Mouse (Mus musculus) CD8-positive naive resting alpha-beta T cell, adult 2 months (primary cell): ENCODE measurements around the gene Ccdc88c.

Experiments
- DNase-seq, 2 experiments: peaks; one replicate each; pipeline ENCODE4 v3.0.0; 2022; ENCODE audit warnings: low read depth in 2 of 2, low spot score in 2 of 2

Ccdc88c gene

GRCm38 (mm10) chr12:100934796-100935195 lies 94.1 kb downstream of the Ccdc88c start:
- no peak for DNase-seq

- DNase-seq = no peak
These were observed 97.2 kb downstream of the Ccdc88c start for GRCm38 (mm10) chr12:100931653-100932052.

GRCm38 (mm10) chr12:100928286-100928685 lies 100.6 kb downstream of the Ccdc88c start:
- no peak for DNase-seq

GRCm38 (mm10) chr12:100925644-100926619 lies 102.9 kb downstream of the Ccdc88c start:
- peak; percentile 69 to 80 for DNase-seq

GRCm38 (mm10) chr12:100924646-100925339 lies 104.1 kb downstream of the Ccdc88c start:
- DNase-seq = no peak

- no peak for DNase-seq
These were observed 118.1 kb downstream of the Ccdc88c start for GRCm38 (mm10) chr12:100910731-100911130.

- DNase-seq = no peak
These were observed 119.1 kb downstream of the Ccdc88c start for GRCm38 (mm10) chr12:100909765-100910164.

- DNase-seq = no peak
These were observed 120.4 kb downstream of the Ccdc88c start for GRCm38 (mm10) chr12:100908298-100909034.

- DNase-seq = no peak
These were observed 121.1 kb downstream of the Ccdc88c start, which contains the start of gene Gpr68 for GRCm38 (mm10) chr12:100907598-100908297. Gene Gpr68, minus strand, starts transcription at chr12:100908198.

- DNase-seq = peak in 1 of 2 experiments; percentile 40
These were observed 122.0 kb downstream of the Ccdc88c start for GRCm38 (mm10) chr12:100906861-100907260.

- peak; percentile 83 to 87 for DNase-seq
These were observed 125.1 kb downstream of the Ccdc88c start for GRCm38 (mm10) chr12:100903761-100904160.

- no peak for DNase-seq
These were observed 127.5 kb downstream of the Ccdc88c start for GRCm38 (mm10) chr12:100901386-100901785.

- no peak for DNase-seq
These were observed 128.0 kb downstream of the Ccdc88c start for GRCm38 (mm10) chr12:100900901-100901300.

GRCm38 (mm10) chr12:100899111-100899640 lies 129.7 kb downstream of the Ccdc88c start:
- DNase-seq = no peak

- no peak for DNase-seq
These were observed 130.9 kb downstream of the Ccdc88c start for GRCm38 (mm10) chr12:100897736-100898650.

GRCm38 (mm10) chr12:100896661-100897060 lies 132.2 kb downstream of the Ccdc88c start:
- DNase-seq = no peak

- DNase-seq = peak; percentile 68 to 73
These were observed 133.4 kb downstream of the Ccdc88c start for GRCm38 (mm10) chr12:100895504-100895903.

- peak in 1 of 2 experiments; percentile 29 for DNase-seq
These were observed 138.3 kb downstream of the Ccdc88c start for GRCm38 (mm10) chr12:100890548-100890947.

GRCm38 (mm10) chr12:100887801-100888258 lies 141.0 kb downstream of the Ccdc88c start:
- peak; percentile 44 to 50 for DNase-seq
